Mouse (Mus musculus) adrenal gland, adult 10 weeks (tissue): Measurements from ENCODE around the gene Kdm6b. TPM values are rescaled to one million over a fixed set of nuclear protein-coding genes. Genes with fewer than 3 reads are reported as not detected.

Source experiments
- polyA plus RNA-seq: library from polyadenylated mRNA; stranded (reverse); fragments of 350-450 nt; fragmentation: Illumina TruSeq; extraction: RNeasy Lipid Tissue Mini Kit (QIAGEN cat#74804); gene quantifications from one replicate; pipeline ENCODE4 v1.2.3, GENCODE M21; 2014; ENCODE audit warnings: low read depth, low replicate concordance

Gene Kdm6b
- 3.8 TPM for polyA plus RNA-seq

GRCm38 (mm10) chr11:69413221-69414181 is at the start of gene Kdm6b:
Gene Kdm6b, minus strand, starts transcription at chr11:69413675.

GRCm38 (mm10) chr11:69398059-69398458 is 15.4 kb downstream of the Kdm6b start, which contains the start of gene Tmem88:
Gene Tmem88, minus strand, starts transcription at chr11:69398234.

GRCm38 (mm10) chr11:69395235-69395633 is 18.2 kb downstream of the Kdm6b start, which contains the start of the genes Naa38 and Cyb5d1:
Gene Naa38, plus strand, starts transcription at chr11:69395487.
Gene Cyb5d1, minus strand, starts transcription at chr11:69395631.

GRCm38 (mm10) chr11:69369215-69369989 is 44.1 kb downstream of the Kdm6b start, which contains the start of gene Chd3:
Gene Chd3, minus strand, starts transcription at chr11:69369406.

Other genes starting within 250 kb of the Kdm6b start
- gene Alox8, start 215.8 kb downstream of the Kdm6b start, polyA plus RNA-seq, result not detected
- not detected for gene Gucy2e, start 176.6 kb downstream of the Kdm6b start, polyA plus RNA-seq
- gene Cntrob, start 89.9 kb downstream of the Kdm6b start, polyA plus RNA-seq, result 1.8 TPM
- 58.0 TPM for gene Trappc1, start 89.7 kb downstream of the Kdm6b start, polyA plus RNA-seq
- 14.0 TPM for gene Kcnab3, start 87.4 kb downstream of the Kdm6b start, polyA plus RNA-seq
- gene Rnf227, start 73.2 kb downstream of the Kdm6b start, polyA plus RNA-seq, result 15.8 TPM
- gene Chd3, start 44.3 kb downstream of the Kdm6b start, polyA plus RNA-seq, result 10.1 TPM
- gene Naa38, start 18.2 kb downstream of the Kdm6b start, polyA plus RNA-seq, result 7.9 TPM
- 62.7 TPM for gene Cyb5d1, start 18.0 kb downstream of the Kdm6b start, polyA plus RNA-seq
- 1.5 TPM for gene Tmem88, start 15.4 kb downstream of the Kdm6b start, polyA plus RNA-seq
- gene Dnah2, start 135.4 kb upstream of the Kdm6b start, polyA plus RNA-seq, result not detected
- gene Efnb3, start 146.5 kb upstream of the Kdm6b start, polyA plus RNA-seq, result 0.29 TPM
- 1.6 TPM for gene Wrap53, start 166.6 kb upstream of the Kdm6b start, polyA plus RNA-seq
- gene Trp53, start 166.7 kb upstream of the Kdm6b start, polyA plus RNA-seq, result 8.5 TPM
- gene Atp1b2, start 192.3 kb upstream of the Kdm6b start, polyA plus RNA-seq, result 31.6 TPM
- gene Shbg, start 204.2 kb upstream of the Kdm6b start, polyA plus RNA-seq, result not detected
- gene Sat2, start 208.3 kb upstream of the Kdm6b start, polyA plus RNA-seq, result 2.8 TPM
- gene Fxr2, start 219.3 kb upstream of the Kdm6b start, polyA plus RNA-seq, result 14.5 TPM
- gene Sox15, start 241.6 kb upstream of the Kdm6b start, polyA plus RNA-seq, result not detected
- 23.0 TPM for gene Mpdu1, start 249.0 kb upstream of the Kdm6b start, polyA plus RNA-seq